Mouse (Mus musculus): ENCODE results near the gene Frem3. TPM values are rescaled to one million over a fixed set of nuclear protein-coding genes. Genes with fewer than 3 reads are reported as not detected.

Frem3 gene
- under 1 TPM in 1 of 2 experiments, not detected in 1; 0.07 TPM for total RNA-seq (2021)
- long read RNA-seq, experiment 1: 0 reads
- long read RNA-seq, experiment 2: 0 reads

DNA sequence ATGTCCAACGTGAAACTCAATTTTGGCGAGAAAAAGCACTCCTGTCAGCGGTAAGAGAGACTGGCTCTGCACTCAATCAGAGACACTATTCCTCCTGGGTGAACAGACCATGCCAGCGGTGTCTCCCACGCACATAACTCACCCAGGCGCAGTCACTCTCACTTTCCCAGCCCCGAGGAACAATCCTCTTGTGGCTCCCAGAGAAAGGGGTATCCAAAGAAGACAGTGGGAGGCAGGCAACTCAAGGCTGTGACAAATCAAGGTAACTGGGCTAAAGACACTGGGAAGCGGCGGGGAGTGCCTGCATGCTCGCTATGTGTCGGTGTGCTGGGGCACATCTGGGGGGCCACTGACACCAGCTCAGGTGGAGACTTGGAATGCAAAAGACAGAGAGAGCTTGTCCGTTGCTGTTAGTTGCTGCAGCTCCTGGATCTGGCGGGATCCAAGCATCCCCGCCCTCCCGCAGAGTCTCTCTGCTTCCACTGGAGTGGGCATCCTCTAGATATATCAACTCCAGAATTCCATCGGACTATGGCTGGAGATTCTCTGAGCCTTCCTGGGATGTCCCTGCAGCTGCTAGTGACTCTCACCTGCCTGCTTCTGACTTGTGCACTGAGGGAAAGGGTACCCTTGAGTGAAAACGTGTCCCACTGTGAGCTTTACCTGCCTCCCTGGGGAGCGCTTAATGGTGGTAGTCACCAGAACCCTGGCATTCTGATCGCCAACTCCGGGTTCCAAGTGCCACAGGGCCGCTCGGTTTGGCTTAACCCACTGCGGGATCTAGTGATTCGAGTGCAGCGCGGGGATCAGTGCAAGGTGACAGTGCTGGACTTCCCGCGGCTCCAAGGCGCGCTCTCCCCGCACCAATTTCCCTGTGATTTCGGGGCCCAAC is at the start of gene Frem3:
Gene Frem3 (plus strand): TSS at position 532 of the 892 bp plus-strand sequence.
- intact Hi-C loops (cut with DNase I): no loop called here
- peak in 1 of 2 experiments; percentile 4 for DNase-seq

DNA sequence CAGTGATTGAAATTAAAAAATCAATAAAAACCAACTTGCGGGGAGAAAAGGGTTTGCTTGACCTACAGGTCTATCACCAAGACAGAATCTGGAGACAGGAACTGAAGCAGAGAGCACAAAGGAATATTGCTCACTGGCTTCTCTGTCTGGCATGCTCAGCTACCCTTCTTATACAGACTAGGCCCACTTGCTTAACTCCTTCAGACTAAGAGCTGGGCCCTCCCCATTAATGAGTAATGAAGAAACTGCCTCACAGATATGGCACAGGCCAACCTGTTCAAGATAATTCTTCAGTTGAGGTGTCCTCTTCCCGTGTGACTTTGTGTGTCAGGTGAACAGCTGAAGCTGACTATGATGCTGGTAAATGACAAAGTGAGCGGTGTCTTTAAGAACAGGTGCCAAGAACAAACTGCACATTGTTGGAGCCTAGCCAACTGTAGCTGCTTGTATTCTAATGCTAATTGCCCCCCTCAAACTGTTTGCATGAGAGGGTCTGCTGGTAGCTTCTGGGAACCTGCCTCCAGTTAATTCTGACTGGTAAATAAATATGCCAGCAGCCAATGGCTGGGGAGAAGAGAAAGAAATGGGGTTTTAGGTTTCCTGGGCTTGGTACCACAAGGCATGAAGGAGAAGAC is 46.6 kb upstream of the Frem3 start:
- DNase-seq: no peak
- intact Hi-C loops (cut with DNase I): no loop called here

DNA sequence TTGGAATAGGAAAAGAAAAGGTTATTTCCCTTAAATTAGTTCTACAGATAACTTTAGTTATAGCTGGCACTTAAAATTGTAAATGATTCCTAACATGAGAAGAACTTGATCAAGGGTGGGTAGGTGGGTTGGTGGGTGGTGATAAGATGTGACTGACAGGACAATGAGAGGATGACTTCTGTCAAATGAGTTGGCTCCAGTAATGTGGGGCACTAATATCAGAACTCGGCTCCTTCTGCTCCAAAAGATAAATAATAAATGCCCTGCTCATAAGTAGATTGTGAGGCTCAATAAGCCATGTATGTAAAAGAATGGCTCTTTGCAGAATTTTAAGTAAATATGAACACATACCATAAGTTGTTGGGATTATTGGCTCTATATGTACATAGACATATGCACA is 43.4 kb upstream of the Frem3 start:
- intact Hi-C loops (cut with DNase I): no loop called here
- no peak for DNase-seq

DNA sequence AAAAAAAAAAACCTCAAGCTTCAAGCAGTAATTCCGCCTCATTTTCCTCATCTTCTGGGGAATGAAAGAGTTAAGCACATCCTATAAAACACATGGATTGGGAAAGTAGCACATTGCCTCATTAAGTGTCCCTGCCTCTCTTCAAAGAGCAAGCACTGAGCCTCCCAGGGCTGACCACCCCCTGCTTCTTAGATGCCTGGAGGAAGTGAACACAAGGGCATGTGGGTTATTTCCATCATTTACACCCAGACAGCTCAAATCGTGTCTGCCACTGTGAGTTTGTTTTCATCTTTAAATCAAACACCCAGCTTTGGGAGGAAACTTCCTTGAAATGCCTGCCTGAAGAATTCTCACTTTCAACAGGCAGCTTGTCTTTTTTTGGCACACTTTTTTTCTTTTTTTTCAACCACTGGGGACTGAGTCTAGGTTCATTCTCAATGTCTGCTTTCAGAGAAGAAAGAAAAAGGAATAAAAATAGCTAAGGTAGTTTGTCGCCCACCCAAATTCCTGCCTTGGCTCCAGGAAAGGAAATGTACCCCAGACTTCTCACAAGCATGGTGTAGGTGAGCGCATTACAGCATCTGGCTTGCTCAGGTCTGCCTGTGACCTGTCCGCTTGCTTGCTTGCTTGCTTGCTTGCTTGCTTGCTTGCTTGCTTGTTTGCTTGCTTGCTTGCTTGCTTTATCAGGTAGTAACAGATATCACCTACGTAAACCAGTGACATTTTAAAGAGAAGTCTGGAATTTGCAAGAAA is 42.5 kb upstream of the Frem3 start:
- intact Hi-C loops (cut with DNase I): no loop called here
- DNase-seq: no peak

DNA sequence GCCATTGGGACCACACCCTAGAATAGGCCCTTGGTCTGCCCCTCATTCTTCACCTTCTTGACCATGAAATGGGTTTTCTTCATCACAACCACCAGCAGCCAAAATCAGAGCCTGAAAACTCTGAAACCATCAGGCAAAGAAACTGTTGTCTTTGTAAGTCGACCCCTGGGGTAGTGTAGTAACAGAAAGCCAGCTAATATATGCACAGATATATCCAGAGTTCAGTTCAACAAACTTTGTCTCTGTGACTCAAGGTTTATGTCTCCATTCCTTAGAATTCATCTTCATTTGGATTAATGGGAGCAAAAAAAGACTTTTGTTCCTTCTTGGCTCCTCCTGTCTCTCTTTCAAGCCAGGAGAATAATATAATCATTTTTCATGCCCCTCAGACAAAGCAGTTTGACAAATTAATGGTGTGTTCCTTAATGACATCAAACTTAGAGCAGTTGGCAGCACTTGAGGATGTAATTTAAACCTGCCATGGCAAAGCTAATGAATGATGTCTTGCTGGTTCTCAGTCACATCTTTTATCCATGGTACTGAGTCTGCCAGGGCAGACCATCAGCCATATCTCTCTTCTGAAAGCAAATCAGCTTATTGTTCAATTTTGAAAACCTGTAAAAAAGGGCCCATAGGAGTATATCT is 38.3 kb upstream of the Frem3 start:
- DNase-seq: no peak
- intact Hi-C loops (cut with DNase I): no loop called here

DNA sequence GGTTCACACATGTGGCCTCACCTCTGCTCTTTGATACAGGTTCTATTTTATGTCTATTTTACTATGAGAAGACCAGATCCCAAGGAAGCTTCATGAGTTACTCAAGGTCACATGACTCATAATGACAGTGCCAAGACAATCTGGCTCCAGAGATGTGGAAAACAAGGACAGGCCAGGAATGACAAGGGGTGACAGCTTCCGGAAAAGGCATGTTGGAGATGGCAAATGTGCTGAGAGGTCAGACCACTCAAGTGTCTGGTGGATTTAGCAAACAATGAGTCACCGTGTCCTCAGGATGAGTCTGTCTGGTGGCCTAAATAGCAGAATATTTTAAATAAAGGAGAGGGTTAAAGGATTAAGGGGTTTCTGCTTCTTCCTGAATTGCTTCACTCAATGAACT is 33.8 kb upstream of the Frem3 start:
- intact Hi-C loops (cut with DNase I): no loop called here

DNA sequence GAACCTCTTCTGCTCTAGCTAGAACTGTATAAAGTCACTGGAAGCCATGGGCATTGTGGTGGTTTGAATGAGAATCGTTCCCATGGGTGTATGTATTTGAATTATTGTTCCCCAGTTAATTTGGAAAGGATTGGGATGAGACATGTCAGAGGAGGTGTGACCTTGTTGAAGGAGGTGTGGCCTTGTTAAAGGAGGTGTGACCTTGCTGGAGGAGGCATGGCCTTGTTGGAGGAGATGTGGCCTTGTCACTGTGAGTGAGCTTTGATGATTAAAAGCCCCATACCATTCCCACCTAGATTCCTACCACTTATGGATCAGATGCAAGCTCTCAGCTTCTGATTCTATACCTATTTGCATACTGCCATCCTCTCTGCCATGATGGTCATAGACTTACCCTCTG is 31.8 kb upstream of the Frem3 start:
- no peak for DNase-seq
- intact Hi-C loops (cut with DNase I): no loop called here

More for the DNA sequence above, 33.8 kb upstream of the Frem3 start:
- no peak for DNase-seq

DNA sequence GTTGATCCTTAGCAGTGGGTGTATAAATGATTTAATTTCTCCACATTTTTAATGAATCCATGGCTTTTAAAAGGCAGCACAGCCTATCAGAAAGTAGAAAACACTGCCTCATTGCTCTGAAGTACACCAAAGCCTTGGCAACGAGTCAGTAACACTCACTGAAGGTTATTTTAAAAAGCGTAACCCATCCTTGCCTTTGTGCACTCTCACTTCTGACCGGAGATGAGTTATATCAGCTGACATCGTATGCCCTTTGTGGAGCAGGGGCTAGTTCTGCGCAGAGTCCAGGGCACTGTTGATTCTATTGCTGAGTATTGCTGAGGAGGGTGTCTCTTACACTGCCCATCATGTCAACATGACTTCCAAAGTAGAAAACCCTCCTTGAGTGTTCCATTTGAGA is 18.3 kb upstream of the Frem3 start:
- no peak for DNase-seq
- intact Hi-C loops (cut with DNase I): no loop called here

DNA sequence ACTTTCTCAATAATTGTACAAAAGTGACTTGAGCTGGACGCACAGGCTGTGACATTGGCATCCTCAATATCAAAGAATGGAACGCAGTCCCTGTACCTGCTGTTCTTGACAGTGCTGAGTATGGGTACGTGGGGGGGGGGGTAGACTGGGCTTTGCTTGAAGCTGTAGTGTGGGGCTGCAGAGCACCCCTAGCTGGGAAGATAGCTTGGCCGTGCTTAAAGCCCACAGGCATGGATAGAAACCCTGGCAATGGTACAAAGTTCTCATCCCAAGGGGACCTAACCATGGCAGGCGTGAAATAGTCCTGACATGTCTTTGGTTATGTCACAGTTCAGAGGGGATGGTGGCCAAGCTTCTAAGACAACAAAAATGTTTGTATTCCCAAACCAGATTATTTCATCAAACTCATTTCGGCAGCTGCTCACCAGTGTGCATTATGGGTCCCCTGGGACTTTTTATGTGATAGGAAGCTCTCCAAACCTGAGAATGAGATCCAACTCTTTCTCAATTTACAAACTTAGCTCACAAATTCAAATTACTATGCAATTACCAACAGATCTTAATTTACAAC is 10.2 kb upstream of the Frem3 start:
- DNase-seq: peak; percentile 7 to 22
- intact Hi-C loops (cut with DNase I): no loop called here

DNA sequence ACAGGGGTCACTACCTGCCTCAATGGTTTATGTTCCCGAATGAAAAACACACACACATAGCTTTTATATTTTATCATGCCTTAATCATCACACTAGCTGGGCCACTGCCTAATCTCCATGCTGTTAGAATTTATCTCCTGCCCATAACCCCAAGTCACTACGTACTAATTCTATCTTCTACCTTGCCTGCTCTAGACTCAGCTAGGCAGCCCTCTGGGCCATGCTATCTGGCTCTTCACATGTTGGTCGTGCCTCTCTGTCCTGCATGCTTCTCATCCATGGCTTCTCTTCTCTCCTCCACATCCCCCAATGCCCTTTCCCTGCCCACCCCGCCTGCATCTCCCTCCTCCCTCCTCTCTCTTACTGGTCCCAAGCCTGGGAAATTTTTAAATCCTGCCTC is 9.0 kb upstream of the Frem3 start:
- no peak for DNase-seq
- intact Hi-C loops (cut with DNase I): no loop called here

DNA sequence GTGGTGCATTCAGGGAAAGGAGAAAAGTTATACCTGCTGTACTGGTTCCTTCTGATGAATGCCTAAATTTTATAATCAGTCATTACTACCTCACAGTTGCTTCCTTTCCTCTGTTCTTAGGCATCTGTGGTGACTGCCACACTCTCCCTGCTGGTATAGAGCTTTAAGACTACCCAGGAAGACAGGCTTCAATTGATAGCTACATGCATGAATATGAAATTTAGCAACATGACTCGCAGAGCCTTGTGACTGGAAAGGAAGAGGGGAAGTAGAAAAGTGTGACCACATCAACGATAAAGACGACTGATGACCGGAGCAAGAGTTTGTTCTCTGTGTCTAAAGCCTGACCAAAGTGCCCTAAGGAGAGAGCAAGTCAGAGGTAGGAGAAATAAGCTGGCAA is 3.8 kb upstream of the Frem3 start:
- intact Hi-C loops (cut with DNase I): no loop called here
- no peak for DNase-seq

DNA sequence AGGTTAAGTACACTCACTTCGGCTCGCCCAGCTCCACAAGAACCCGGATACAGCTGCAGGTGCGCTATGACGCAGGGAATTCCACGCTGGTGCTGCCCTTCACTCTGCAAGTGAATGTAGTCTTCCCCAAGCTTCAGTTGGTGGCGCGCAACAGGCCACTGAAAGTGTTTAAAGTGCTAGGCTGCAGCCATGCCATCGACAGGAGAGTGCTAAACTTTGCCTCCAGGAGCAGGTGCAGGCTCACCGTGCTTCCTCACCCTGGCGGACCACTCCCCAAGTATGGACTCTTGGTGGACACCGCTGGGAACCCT is 516 bp downstream of the Frem3 start:
- intact Hi-C loops (cut with DNase I): no loop called here
- DNase-seq: no peak

DNA sequence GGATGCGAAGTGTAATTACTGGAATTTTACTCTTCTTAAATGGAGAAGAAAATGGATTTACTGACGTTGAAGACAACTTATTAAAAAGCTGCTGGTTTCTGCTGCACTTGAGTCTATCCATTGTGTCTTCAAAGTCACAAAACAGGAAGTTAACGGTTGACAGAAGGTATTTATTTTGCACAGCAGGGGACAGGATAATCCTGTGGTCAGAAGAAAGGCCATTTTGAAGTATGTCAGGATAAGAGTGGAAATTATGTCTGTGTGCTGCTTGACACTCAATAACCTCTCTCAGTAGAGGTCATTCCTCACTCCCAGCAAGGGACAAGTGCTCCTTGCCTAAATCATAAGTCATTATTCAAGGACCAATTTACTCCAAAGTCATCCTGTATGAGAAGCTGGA is 8.9 kb downstream of the Frem3 start:
- DNase-seq: no peak
- intact Hi-C loops (cut with DNase I): no loop called here

DNA sequence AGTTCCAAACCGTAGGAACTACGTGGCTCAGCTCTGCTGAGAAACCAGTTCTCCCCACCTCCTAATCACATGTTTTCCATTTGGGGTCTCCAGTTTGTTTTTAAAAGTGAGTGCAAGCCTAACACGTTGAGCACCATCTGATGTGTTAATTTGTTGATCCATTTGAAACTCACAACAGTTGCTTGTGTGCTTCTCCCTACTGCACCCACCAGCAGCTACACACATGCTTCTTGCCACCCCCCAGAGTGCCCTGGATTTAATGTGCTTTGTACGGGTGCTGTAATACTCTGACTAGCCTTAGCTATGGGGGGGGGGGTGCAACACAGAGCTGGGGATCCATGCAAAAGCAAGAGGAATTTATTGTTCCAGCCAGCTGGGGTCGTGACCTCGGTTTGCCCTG is 36.5 kb downstream of the Frem3 start:
- intact Hi-C loops (cut with DNase I): no loop called here

DNA sequence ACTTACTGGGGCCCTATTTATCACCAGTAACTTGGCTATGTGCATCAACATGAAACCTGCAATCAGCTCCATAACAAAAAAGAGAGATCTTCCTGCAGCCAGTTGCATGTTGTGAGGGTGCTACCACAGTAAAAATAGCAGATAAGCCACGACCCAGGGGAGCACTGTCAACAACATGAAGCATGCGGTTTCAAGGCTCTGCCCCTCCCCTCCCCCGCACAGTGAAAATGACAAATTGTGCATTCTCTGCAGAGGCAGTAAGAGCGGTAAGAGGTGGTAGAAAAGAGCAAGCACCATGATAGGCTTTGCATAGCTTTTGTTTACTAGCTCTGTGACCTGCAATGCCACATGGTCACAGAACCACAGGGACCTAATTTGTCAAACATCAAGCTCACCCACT is 46.8 kb downstream of the Frem3 start:
- no peak for DNase-seq
- intact Hi-C loops (cut with DNase I): no loop called here

More for the DNA sequence above, 36.5 kb downstream of the Frem3 start:
- DNase-seq: no peak

DNA sequence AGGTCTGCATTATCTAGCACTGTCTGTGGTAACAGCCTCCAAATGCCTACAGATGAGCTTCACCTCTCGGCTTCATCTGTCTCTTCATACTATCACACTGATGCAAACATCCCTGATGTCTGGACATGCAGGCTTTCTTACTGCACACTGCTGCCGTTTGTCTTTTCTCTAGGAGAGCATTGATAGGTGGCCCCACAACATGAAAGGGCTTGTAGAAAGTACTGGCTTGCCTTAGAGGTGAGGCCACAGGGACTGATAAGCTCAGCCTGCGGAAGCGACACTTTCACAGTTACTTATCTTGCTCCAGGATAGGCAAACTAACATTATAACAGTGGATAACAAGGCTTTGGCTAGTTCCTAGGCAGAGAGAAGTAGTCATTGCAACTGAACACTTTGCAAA is 50.2 kb downstream of the Frem3 start:
- intact Hi-C loops (cut with DNase I): no loop called here
- DNase-seq: no peak

DNA sequence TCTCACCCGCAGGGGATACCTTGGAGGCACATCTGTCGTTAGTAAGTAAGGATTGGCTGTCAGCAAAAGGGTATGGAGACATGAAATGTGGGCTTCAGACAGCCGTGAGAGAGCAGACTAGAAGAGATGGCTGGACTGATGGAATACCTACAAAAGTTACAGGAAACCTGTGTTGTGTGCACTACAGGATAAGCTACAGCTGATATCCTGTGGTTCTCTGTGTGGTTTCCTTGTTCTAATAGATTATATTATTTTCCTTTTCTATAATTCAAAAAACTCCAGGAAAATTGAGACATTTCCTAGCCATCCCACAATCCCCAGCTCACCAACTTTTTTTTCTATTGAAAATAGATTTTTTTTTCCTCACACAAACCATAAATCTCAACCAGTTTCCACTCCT is 52.6 kb downstream of the Frem3 start:
- intact Hi-C loops (cut with DNase I): no loop called here
- DNase-seq: no peak

DNA sequence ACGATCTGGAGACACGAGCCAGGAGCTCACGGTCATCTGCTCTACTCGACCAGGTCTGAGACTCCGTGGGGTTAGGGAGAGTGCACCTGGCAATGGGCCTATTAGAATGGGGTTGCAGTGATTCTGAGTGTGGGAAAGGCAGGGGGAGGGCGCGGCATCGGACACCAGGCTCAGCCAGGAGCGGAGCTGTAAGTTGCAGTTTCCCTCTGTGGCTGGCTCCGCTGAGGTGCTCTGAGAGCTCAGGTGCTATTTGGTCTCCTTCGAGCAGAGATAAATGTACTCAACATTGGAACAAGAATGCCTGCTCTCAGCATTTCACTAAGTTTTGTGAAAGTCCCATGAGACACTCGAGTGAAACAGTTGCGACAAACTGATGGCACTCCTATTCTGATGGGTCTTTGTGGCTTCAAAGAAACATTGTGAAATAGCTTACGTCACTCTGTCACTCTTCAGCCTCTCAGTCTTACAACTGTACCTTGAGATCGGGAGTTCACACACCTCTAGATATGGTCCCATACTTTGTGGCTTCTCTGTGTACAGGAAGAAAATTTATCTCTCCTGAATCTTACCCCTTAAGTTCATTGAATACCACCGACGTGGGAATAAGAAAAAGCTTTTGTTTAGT is 58.5 kb downstream of the Frem3 start:
- intact Hi-C loops (cut with DNase I): no loop called here
- DNase-seq: no peak

DNA sequence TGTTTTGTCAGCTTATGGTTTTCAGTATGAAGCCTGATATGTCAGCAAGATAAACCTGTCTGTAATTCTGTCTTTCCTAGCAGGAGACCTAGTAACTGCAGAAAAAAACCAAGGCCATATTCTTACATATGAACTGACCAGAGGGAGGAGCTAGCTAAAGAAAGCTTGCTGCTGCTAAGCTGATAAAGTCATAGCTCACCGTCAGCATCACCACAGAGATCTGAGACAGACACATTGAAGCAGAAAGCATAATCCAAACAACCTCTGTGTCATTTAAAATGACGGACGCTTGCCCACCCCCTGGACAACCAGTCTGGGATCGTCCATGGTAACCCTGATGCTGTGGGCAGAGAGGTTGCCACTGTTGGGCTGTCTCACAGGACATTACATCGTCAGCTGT is 71.7 kb downstream of the Frem3 start:
- no peak for DNase-seq
- intact Hi-C loops (cut with DNase I): no loop called here

DNA sequence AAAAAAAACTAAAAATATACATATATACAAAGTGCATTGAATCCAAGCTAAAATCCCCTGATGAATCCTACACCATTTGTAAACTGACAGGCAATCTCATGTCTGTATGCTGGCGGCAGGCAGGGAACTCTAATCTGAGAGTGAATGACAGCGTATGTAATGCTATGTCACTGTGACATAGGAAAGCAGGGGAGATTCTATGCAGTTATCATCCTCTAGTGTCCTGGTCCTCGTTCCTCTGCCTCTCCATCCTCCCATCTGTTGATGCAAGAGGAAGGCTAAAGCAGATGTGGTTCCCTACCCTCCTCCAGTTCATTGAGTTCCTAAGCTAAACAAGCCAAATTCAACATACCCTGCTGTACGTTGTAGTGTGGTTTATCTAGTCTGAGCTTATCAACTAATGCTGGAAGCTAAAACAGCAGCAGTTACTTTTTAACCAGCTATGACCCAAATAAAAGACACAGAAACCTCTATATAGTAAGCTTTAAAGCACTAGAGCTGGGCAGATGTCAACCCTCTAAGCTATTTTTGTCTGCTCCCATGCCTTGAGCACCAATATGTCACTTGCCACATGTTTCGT is 73.0 kb downstream of the Frem3 start:
- intact Hi-C loops (cut with DNase I): no loop called here

More for the DNA sequence above, 73.0 kb downstream of the Frem3 start:
- no peak for DNase-seq
